Mouse (Mus musculus) c-Kit-positive CD71-negative TER-119-negative erythroid progenitor cells, embryonic 14.5 days (primary cell): ENCODE results near the gene Klhl26.
A peak's percentile ranks its signal among the peaks of the same experiment; 100 is the strongest.

Experiments used
- DNase-seq: peaks from one replicate; pipeline ENCODE4 v3.0.0-alpha.2; 2013; ENCODE audit warnings: low read depth

Gene Klhl26

DNA sequence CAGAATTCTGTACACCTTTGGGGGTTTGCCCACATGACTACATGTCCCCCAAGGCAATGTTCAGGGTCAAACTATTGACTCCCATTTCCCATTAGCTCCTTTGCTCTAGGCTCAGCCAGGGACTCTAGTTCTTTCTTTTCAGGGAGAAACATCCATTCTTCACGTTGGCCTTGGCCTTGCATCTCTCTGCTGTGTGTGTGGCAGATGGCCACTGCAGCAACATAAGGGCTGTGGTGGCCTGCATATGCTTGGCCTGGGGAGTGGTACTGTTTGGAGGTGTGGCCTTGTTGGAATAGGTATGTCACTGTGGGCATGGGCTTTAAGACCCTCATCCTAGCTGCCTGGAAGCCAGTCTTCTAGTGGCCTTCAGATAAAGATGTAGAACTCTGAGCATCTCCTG, 30.8 kb downstream of the Klhl26 start:
- no peak for DNase-seq

DNA sequence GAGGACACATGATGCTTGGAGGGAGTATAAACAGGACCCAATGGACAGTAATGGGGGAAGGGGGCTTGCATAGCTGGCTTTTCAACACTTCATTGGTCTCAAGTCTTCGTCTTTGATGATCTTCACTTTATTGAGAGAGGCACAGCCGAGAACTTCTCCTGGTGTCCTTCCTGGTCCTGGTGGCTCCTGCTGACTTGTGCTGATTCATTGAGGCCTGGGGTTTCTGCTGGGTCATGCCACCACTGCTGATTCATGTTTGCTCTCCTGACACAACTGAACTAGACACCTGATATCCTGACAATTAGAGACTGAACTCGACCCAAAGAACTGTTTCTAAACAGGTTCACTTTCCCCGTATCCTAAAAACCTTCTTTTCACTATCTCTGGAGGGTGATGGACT, 33.4 kb downstream of the Klhl26 start:
- no peak for DNase-seq

DNA sequence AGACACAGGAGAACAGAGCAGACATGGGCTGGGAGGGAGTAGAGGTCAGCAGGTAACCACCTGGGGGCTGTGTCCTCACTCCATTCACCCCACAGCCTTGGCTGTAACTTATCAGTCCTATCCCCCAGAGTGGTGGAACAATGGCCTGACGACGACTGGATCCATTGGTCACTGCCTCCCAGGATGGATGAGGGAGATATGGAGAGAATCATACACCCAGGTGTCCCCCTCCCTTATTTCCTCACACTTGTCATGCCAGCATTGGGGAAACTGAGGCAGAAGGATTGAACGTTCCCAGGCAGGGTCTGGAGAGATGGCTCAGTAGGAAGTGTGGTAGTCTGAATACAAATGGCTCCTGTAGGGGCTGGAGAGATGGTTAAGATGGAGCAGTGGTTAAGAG, 35.2 kb downstream of the Klhl26 start:
- DNase-seq = no peak

DNA sequence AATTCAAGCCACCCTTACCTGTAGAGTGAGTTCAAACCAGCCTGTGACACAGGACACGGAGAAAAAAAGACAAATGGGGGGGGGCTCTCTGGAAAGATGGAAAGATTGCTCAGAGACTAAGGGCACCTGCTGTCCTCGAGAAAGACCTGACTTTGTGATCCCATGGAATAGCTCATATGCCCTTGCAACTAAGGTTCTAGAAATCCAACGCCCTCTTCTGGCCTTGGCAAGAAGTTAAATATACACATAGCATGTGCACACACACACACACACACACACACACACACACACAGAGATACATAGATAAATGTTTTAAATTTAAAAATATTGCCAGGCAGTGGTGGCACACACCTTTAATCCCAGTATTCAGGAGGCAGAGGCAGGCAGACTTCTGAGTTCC, 36.5 kb downstream of the Klhl26 start:
- DNase-seq = no peak

DNA sequence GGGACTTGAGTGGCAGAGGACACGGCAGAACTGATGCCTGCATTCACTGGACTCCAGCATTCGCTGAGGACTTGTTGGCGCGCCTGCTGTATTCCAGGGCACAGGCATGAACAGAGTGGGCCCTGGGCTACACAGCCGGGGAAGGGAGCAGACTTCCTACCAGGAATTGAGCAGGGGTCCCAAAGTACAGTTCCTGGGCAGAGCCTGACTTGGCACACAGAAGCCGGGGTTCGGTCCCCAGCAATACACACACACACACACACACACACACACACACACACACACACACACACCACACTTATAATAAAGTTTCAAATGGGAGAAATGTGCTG, 37.0 kb downstream of the Klhl26 start:
- no peak for DNase-seq

DNA sequence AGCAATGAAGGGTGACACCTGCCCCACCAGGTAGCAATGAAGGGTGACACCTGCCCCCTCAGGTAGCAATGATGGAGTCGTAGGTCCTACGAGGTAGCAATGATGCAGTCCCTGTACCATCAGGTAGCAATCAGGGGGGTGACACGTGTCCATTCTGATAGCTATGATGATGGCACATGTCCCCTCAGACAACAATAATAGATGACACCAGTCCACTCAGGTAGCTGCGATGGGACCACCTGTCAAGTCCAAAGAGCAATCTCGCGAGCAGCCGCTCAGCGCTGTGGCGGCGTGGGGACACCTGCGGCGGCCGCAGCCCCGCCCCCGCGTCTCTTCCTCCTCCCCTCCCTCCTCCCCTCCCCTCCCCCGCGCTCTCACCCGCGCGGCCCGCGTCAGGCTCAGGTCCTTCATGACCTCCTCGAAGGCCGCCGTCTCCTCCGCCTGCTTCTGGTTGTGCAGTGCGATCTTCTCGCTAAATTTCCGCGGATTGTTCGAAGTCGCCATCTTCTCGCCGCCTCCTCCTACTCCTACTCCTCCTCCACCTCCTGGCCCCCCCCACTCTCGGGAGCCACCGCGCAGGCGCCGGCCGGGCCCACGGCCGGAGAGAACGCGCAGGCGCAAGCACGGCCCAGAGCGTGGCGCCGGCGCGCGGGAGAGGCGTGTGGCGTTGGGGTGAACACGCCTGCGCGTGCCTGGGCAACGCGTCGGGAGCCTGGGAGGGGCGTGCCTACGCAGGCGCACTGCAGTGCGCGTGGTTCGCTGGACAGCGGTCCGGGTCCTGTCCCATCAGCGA, 37.5 kb downstream of the Klhl26 start, which contains the start of gene Crtc1:
Crtc1 (minus strand) TSS at position 525 of the 793 bp plus-strand sequence.
- DNase-seq = peak; percentile 89

DNA sequence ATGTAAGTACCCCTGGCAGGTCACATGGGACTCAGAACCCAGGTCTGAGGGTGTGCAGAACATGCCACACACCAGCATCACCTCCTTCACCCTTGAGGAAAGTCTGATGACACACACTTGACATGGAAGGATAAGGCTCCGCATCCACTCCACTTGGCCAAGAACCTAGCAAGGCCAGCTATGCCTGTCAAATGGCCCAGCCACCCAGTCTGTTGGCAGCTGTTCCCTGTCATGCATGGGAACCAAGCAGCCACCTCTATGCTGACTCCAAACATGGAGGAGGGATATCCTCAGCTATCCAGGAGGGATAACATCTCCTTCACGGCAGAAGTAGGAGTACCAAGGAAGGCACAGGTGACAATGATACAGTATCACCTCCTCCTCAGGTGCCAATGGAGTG, 38.3 kb downstream of the Klhl26 start:
- no peak for DNase-seq

DNA sequence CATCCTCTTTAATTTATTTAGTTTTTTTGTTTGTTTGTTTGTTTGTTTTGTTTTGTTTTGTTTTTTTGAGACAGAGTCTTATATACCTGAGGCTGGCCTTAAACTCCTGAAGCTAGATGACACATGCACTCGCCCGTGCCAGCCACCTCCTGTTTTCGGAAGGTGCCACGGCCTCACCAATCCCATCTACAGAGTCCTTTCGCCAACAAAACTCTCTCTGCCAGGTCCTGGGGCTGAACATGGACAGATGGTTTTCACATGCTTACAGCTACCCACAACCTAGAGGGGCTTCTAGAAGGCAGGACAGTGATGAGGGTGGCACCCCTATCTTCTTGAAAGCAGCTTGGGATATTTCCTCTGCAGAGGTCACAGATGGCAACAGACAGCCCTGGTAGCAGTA, 41.6 kb downstream of the Klhl26 start:
- no peak for DNase-seq

DNA sequence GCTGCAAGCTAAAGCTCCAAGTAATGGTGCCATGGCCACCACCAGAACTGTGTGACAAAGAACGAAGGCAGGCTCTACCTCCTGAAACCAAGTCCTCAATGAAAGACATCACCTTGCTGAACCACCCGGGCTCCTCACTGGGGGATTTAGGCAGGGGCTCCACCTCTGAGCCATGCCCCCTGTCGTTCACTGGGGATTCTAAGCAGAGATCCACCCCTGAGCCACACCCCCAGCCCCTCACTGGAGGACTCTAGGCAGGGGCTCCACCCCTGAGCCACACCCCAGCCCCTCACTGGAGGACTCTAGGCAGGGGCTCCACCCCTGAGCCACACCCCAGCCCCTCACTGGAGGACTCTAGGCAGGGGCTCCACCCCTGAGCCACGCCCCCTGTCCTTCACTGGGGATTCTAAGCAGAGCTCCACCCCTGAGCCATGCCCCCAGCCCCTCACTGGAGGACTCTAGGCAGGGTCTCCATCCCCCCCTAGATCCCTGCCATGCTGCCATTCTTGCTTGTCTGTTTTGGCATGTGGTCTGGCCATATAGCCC, 43.7 kb downstream of the Klhl26 start:
- DNase-seq = no peak

DNA sequence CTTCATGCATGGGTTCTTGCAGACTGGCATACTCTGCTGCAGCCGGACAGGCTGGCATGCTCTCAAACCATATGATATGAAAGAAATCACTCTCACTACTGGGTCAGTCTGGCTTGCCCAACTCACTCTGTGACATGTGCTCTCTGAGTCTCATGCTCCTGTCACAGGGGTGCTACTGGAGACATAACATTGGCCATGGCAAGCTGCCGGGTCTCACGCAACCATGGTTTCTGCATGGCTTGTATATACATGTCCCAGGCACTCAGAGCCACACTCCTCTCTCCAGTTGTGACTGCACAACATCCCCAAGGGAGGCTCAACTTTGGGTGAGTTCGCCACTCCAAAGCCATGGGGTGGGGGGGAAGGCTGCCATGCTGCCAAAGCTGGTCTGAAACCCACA, 45.6 kb downstream of the Klhl26 start:
- no peak for DNase-seq

DNA sequence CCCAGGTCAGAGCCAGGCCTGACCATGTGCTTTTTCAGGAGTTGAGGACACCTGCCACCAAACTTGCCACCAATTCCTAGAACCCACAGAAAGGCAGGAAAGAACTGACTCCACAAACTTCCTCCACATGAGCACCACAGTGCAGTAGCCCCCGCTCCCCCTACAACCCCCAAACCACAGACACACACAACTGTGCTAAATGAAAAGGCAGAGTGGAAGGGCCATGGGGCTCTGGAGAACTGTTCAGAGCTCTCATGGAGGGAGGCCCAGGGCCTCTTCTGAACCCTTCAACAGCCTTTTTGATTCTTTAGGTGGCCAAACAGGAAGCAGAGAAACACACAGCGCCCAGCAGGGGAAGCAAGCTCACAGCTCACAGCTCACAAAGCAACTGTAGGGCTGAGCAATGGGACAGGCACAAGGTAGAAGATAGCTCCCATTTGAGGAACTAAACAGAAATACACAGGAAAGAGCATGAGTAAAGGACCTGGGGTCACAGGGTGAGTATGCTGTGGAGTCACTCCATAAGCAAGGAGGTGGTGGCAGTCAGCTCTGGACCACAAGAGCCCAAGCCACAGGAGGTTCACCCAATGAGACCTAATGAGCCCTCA, 50.4 kb downstream of the Klhl26 start:
- peak; percentile 28 for DNase-seq

DNA sequence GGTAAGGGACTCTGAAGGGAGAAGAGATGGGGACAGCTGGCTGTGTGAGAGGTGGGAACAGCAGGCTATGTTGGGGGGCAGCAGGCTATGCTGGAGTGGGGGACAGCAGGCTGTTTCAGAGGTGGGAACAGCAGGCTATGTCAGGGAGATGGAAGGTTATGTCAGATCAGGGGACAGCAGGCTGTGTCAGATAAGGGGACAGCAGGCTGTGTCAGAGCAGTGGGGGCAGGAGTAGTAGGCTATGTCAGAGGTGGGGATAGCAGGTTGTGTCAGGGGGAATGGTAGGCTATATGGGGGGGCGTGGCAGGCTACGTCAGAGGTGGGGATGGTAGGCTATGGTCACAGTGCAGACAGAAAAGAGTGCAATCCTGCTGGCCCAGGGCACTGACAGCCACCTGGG, 54.0 kb downstream of the Klhl26 start:
- DNase-seq = no peak

DNA sequence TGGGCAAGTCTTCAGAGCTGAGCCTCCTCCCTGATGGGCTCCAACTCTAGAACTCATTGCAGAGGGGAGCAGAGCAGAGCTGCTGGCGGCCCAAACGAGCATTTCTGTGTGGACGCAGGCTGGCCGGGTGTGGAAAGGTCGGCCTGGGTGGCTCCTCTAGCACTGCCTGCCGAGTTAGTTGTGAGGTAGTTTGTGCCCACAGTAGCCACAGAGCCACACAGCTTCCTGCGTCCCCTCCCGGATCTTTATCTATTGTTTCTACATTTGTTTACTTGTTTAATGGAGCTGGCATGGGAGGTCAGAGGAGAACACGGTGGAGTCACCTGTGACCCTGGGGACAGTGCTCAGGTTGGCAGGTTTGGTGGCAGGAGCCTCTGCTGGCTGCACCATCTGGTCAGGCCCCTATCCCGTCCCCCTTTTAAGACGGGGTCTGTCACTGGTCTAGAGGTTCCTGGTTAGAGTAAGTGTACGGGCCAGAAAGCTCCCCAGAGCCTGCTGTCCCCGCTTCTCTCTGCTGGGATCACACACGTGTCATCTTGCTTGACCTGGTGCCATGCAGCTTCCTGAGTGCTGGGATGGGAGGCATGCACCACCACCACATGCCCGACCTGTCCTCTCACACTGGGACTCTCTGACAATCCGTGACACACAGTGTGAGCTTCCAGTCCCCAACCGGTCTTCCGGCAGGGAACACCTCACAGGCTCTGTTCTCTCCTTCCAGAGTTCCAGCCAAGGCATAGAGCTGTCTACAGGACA, 55.2 kb downstream of the Klhl26 start:
- no peak for DNase-seq

DNA sequence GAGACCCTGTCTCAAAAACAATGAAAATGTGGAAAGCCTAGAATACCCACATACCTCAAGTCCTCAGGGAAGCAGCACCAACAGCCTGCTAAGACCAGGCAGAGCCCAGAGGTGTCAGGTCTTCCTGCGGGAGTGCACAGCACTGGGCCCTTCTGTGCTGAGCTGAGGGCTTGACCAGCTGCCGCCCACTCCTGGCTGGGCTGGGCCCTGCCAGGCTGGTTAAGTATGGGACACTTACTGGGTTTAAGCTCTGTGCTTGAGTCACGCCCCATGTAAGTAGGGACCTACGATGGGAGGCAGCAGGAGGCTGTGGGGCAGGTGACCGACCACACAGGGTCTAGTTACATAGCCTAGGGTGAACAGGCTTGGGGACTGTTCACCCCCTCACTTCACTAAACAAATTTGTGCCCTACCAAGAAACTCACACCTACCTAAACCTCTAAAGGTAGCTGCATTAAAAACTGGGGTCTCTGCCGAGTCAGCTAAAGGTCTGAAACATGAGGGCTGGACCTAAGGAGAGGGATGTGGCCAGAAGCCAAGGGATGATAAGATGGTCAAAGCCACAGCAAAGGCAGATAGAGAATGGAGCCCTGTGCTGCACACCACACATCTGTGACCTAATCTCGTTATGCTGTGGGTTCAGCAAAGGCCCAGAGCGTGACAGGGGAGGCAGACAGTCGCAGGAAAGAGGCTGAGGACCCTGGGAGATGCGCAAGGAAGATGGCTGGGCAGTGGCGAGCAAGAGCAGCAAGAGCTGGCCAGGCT, 56.7 kb downstream of the Klhl26 start:
- DNase-seq = no peak

DNA sequence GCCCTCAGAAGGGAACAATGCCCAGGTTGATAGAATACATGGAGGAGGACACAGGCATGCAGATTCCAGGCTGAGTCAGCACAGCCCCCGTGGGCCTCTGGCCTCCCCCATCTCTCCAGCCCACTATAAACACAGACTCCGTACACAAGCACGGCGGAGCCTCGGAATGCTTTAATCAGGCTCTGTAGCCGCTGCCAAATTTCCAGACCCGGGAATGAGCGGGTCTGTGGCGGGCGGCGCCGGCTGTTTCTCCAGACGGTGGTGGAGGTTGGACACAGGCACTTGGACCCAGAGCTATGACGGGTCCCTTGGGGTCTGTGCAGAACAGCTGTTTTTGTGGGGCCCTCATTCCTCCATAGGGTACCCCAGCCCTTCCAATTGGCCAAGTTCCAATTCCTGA, 57.8 kb downstream of the Klhl26 start:
- DNase-seq = no peak

DNA sequence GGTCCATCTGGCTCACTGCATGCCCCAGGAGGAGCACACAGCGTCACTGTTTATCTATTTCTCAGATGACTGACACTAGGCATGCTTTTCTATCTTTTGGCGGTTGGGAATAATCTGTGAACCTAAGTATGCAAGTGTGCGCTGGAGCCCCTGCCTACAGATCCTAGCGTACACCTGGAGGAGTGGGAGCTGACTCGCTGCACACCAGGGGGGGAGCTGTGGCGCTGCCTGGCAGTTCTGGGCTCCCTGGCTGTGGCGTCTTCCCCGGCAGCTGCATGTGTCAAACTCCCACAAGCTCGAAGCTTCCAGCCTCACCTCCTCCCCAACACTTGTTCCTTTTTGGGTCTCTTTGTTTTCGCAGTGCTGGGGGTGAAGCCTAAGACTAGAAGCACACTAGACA, 58.9 kb downstream of the Klhl26 start:
- DNase-seq = no peak

DNA sequence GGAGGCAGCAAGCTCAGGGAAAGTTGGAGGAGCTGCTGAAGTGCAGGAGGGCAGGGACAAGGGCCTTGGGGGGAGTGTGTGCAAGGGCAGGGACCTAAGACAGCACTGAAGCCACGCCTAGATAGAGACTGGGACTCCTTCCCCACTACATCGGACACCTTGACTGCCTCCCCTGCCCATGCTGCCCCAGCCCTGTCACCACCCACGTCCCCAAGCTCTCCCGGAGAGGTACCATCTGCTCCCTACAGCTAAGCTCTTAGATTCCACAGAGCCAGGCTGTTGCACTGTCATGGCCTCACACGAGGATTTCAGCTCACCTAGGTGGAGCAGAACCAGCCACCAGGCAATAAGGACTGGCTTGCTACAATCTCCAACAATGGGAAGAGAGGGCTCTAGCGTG, 59.8 kb downstream of the Klhl26 start:
- no peak for DNase-seq

DNA sequence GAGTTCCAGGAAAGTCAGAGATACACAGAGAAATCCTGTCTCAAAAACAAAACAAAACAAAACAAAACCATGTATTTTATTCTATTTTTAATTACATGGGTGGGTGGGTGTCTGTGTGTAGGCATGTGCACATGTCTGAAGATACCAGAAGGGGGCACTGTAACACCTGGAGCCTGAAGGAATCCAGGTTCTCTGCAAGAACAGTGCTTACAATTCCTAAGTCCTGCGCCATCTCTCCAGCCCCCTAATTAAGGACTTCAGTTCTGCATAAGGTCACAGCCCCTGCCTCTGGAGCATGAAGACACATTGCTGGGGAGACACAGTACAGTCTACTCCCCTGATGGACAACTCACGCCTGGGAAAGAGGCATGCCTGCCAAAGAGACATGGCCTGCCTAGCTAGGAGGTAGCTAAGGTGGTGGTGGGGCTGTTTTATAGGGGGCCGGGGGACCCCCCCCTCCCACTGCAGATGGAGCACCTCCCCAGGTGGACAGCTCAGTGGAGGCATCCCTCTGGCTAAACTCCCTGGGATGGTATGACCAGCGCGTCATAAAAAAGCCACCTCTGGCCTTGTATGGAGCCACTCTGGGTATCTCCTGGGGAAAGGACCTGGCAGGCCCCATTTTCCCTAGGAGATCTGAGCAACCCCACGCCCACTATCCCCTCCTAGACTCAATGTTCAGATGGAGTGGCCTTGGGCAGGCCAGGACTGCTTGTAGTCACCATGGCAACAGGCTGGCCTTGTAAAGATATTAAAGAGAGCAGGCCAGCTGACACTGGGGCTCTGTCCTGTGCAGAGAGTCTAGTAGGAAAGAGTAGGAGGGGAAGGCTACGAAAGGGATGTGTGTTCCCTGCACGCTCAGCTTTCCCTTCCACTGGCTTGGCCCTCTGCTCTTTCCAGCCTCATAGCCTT, 61.0 kb downstream of the Klhl26 start:
- peak; percentile 48 for DNase-seq

DNA sequence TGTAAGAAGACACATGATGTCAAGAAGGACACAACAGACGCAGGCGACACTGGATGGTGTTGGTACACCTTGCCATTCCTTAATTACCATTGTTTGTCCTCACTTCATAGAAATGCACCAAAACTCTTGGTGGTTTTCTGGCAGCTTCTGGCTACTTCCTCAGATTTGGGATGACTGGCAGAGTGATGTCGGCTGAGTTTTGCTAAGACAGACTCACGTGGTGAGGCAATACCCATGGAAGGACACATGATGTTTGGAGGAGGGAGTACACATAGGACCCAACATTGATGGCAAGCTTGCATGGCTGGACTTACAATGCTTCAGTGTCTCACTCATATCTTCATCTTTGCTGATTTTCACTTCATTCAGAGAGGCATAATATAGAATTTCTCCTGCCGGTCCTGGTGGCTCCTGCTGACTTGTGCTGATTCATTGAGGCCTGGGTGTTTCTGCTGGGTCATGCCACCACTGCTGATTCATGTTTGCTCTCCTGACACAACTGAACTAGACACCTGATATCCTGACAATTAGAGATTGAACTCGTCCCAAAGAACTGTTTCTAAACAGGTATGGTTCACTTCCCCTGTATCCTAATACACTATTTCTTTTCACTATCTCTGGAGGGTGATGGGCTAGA, 62.3 kb downstream of the Klhl26 start:
- no peak for DNase-seq

DNA sequence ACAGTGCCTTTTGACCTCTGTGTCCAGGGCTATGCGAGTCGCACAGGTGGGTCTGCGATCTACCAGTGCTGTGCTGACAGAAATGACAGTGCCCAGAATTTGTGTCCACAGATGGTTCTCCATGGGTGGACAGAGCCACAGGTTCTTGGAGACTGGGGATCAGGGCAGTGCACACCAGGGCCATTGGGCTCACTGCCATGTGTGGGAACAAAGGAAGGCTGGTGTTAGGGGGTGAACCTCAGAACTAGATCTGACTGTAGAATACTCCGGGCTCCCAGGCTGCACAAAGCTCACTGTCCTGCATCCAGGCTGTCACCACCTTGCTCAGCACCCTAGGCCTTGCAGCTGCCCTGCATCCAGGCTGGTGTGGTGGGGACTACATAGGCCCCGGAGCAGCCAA, 66.5 kb downstream of the Klhl26 start:
- DNase-seq = no peak

DNA sequence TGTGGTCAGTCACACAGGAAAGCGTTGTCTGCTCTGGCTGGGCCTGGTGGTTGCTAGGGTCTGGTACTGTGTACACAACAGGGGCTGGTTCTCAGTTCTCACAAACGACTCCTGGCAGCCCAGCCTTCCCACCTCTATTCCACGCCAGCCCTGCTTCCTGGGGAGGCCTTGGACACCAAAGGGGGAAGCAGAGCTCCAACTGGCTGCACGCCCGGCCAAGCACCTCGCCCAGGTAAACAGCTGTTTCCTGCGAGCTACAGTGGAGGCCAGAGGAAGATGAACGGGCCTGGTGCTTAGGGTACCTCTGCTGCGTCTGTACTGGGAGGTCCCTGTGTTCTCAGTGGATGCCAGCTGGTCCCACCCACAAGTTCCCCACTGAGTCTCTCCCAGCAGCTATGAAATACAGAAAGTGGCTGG, 67.3 kb downstream of the Klhl26 start:
- DNase-seq = no peak
